In genomic region chr7:81548864-81549263, GRCm38 (mm10) we compare ENCODE assay signal across 21 mouse cellular contexts. TPM values are rescaled to one million over a fixed set of nuclear protein-coding genes. Genes with fewer than 3 reads are reported as not detected.
DNase-seq lines count a peak whose midpoint lies in the region; ATAC-seq and TF ChIP-seq lines count a peak whose summit lies in the region.
"Had no signal": no experiment of that assay in that cellular context is flagged by ENCODE, and none has a peak within 500 bp of the region (broad histone marks: within the 10 kb centered on the region; RNA-seq: fewer than 3 reads in every experiment).

No protein-coding gene starts in this region.

- ATAC-seq in liver, embryonic 12.5 days, result 0 out of 2 replicates have a peak, but pooled peaks have one; percentile 15
- ATAC-seq in liver, embryonic 11.5 days (replicated peaks; ENCODE audit: low FRiP score), result no peak
- ATAC-seq in megakaryocyte progenitor cell, adult 5-6 weeks (replicated peaks; ENCODE audit: poor library complexity), result no peak
- ATAC-seq in megakaryocyte-erythroid progenitor cell, adult 5-6 weeks (replicated peaks; ENCODE audit: low FRiP score, low TSS enrichment, poor library complexity, severe bottlenecking), result no peak
- ATAC-seq: forebrain, embryonic 13.5 days had no signal

- TF ChIP-seq EP300 in CH12.LX (IDR thresholded peaks at IDR 0.05; ENCODE audit: low read length), result no peak

- dilution Hi-C loops in CH12.LX (cut with MboI; ENCODE audit: extremely low pct_ligation_motif_present, extremely low pct_unique_long_range_greater_than_20kb, low sequenced_read_pairs), result no loop called here

- H3K9ac ChIP-seq in liver, embryonic 12.5 days, result no peak overlapping the region
- H3K9ac ChIP-seq in liver, embryonic 11.5 days (ENCODE audit: low read depth, low read length), result no peak overlapping the region
- no peak overlapping the region for H3K9ac ChIP-seq in CH12.LX (ENCODE audit: insufficient read depth, low read depth)
- H3K9ac ChIP-seq: forebrain, embryonic 13.5 days; limb, embryonic 12.5 days had no signal

- no peaks in the 10 kb centered on the region for H3K79me2 ChIP-seq in CH12.LX (replicated peaks; ENCODE audit: control insufficient read depth, extremely low read depth, insufficient read depth, poor library complexity, severe bottlenecking)

- TF ChIP-seq CTCF in CH12.LX (conservative IDR thresholded peaks at IDR 0.05 in 1 of 2, IDR thresholded peaks at IDR 0.05 in 1 of 2; ENCODE audit: low read depth in 2 of 2, low read length in 2 of 2), result no peak

- no peak for TF ChIP-seq POLR2A in CH12.LX (IDR thresholded peaks at IDR 0.05; ENCODE audit: low read depth, low read length)

- H3K27me3 ChIP-seq in liver, embryonic 12.5 days (replicated peaks), result no peaks in the 10 kb centered on the region
- no peaks in the 10 kb centered on the region for H3K27me3 ChIP-seq in liver, embryonic 11.5 days (replicated peaks; ENCODE audit: control insufficient read depth, insufficient read depth, low read length)
- no peaks in the 10 kb centered on the region for H3K27me3 ChIP-seq in CH12.LX (replicated peaks)
- H3K27me3 ChIP-seq: forebrain, embryonic 13.5 days; limb, embryonic 12.5 days had no signal

- no peak overlapping the region for H3K4me3 ChIP-seq in liver, embryonic 12.5 days
- H3K4me3 ChIP-seq in liver, embryonic 11.5 days (ENCODE audit: low read depth, low read length), result no peak overlapping the region
- peak overlapping the region in 1 of 3 experiments; percentile 43 for H3K4me3 ChIP-seq in CH12.LX (replicated peaks in 1 of 3; ENCODE audit: low read depth in 2 of 3, low read length in 2 of 3, poor library complexity in 1 of 3)
- H3K4me3 ChIP-seq: forebrain, embryonic 13.5 days; left cerebral cortex, adult 2 months; limb, embryonic 12.5 days had no signal

- H3K4me1 ChIP-seq in liver, embryonic 12.5 days, result 0 out of 2 replicates have a peak, but pooled peaks cover 5% of the 10 kb centered on the region
- no peaks in the 10 kb centered on the region for H3K4me1 ChIP-seq in liver, embryonic 11.5 days (replicated peaks; ENCODE audit: control insufficient read depth, insufficient read depth, low read length)
- peaks cover 6 to 8% of the 10 kb centered on the region in 2 experiments; a peak in 3 of 4 replicates for H3K4me1 ChIP-seq in CH12.LX (ENCODE audit: control insufficient read depth in 1 of 2, insufficient read depth in 2 of 2)
- H3K4me1 ChIP-seq: forebrain, embryonic 13.5 days; limb, embryonic 12.5 days had no signal

- H3K27ac ChIP-seq in liver, embryonic 12.5 days, result no peak overlapping the region
- no peak overlapping the region for H3K27ac ChIP-seq in liver, embryonic 11.5 days (ENCODE audit: low read depth, low read length)
- H3K27ac ChIP-seq in CH12.LX (ENCODE audit: insufficient read depth, low read depth), result no peak overlapping the region
- H3K27ac ChIP-seq: forebrain, embryonic 13.5 days; left cerebral cortex, adult 2 months; limb, embryonic 12.5 days had no signal

- no peak for DNase-seq in liver, embryonic 11.5 days (ENCODE audit: low spot score)
- peak; percentile 46 for DNase-seq in CD4-positive, CD25-positive, alpha-beta regulatory T cell, adult 2 months (ENCODE audit: low read depth, low spot score)
- no peak for DNase-seq in CH12.LX (ENCODE audit: extremely low read depth)
- peak; percentile 33 for DNase-seq in naive thymus-derived CD4-positive, alpha-beta T cell, adult 2 months (ENCODE audit: low read depth)
- DNase-seq: adrenal gland, adult 2 months; cerebellum, adult 2 months; heart, adult 11 months; kidney, adult 8-10 months; lung, adult 2 months had no signal

- in situ Hi-C loops in CH12.LX (cut with MboI; ENCODE audit: low pct_ligation_motif_present, low pct_unique_long_range_greater_than_20kb, low sequenced_read_pairs), result no loop called here

- H3K36me3 ChIP-seq in liver, embryonic 12.5 days, result no peaks in the 10 kb centered on the region
- no peaks in the 10 kb centered on the region for H3K36me3 ChIP-seq in liver, embryonic 11.5 days (ENCODE audit: control insufficient read depth, insufficient read depth, low read length)
- H3K36me3 ChIP-seq in CH12.LX (replicated peaks in 1 of 2; ENCODE audit: control insufficient read depth in 1 of 2, insufficient read depth in 1 of 2, low read length in 1 of 2), result no peaks in the 10 kb centered on the region
- H3K36me3 ChIP-seq: limb, embryonic 12.5 days had no signal

- 55% methylated on average over 11 of the region's 11 CpGs for WGBS in liver, embryonic 12.5 days (ENCODE audit: insufficient replicate concordance)
- WGBS in liver, embryonic 11.5 days, result 70% methylated on average over 11 of the region's 11 CpGs

- no peaks in the 10 kb centered on the region for H3K9me3 ChIP-seq in liver, embryonic 12.5 days (replicated peaks)
- H3K9me3 ChIP-seq in liver, embryonic 11.5 days (ENCODE audit: control insufficient read depth, low read length), result no peaks in the 10 kb centered on the region
- H3K9me3 ChIP-seq in CH12.LX (replicated peaks; ENCODE audit: low read length), result no peaks in the 10 kb centered on the region
- H3K9me3 ChIP-seq: forebrain, embryonic 13.5 days; limb, embryonic 12.5 days had no signal

- H3K4me2 ChIP-seq in liver, embryonic 12.5 days, result no peak overlapping the region
- H3K4me2 ChIP-seq in liver, embryonic 11.5 days, result no peak overlapping the region
- peak overlapping the region; percentile 17; the same call in 1 of the 2 replicates for H3K4me2 ChIP-seq in CH12.LX (ENCODE audit: insufficient read depth, low read depth, poor library complexity, severe bottlenecking)
- H3K4me2 ChIP-seq: forebrain, embryonic 13.5 days; limb, embryonic 12.5 days had no signal

- TF ChIP-seq RAD21 in CH12.LX (IDR thresholded peaks at IDR 0.05; ENCODE audit: low read depth, low read length), result no peak

TF ChIP-seq in CH12.LX, 34 proteins besides CTCF, POLR2A, EP300 and RAD21:
- TF ChIP-seq ELF1 (IDR thresholded peaks at IDR 0.05; ENCODE audit: low read depth, low read length) (peak; percentile 76), POLR2AphosphoS2 (IDR thresholded peaks at IDR 0.05; ENCODE audit: low read depth, low read length) (no peak)

RNA-seq across cellular contexts. Expression of gene Fsd2, which starts 17.9 kb away (rescaled TPM):
- 0.05 and 0.06 TPM in 2 replicates for polyA plus RNA-seq in liver, embryonic 12.5 days (2016; fragmentation: Nextera tagmentation; extraction: Ambion mirVana)
- polyA plus RNA-seq in liver, embryonic 11.5 days (2014; fragmentation: Nextera tagmentation; extraction: Ambion mirVana), result 0.19 and 0.21 TPM in 2 replicates
- 1.2 and 1.6 TPM in 2 replicates for total RNA-seq in CH12.LX (2012; rRNA removed)
- total RNA-seq in CH12.LX (2014; rRNA removed), result 0.18 and 0.26 TPM in 2 replicates
- polyA plus RNA-seq in CH12.LX (2012; ENCODE audit: insufficient read length, low read depth), result 0.54 and 0.56 TPM in 2 replicates
- total RNA-seq in megakaryocyte progenitor cell, adult 5-6 weeks (2015), result 0.17 TPM in 1 of 2 replicates, not detected in the other
- 0.04 and 0.27 TPM in 2 replicates for total RNA-seq in megakaryocyte progenitor cell, adult 5-6 weeks (2017)
- not detected in 2 replicates for total RNA-seq in megakaryocyte-erythroid progenitor cell, adult 5-6 weeks (2014; fragmentation: Nextera tagmentation)
- total RNA-seq in megakaryocyte-erythroid progenitor cell, adult 5-6 weeks (2017), result 0.19 TPM in 1 of 2 replicates, not detected in the other
- total RNA-seq: common myeloid progenitor, adult 5-6 weeks had no signal

RNA-seq across cellular contexts. Expression of gene Whamm, which starts 22.2 kb away (rescaled TPM):
- polyA plus RNA-seq in liver, embryonic 12.5 days (2016; fragmentation: Nextera tagmentation; extraction: Ambion mirVana), result 8.2 and 9.6 TPM in 2 replicates
- polyA plus RNA-seq in liver, embryonic 11.5 days (2014; fragmentation: Nextera tagmentation; extraction: Ambion mirVana), result 10.5 and 11.6 TPM in 2 replicates
- total RNA-seq in CH12.LX (2012; rRNA removed) (9.7 and 13.3 TPM in 2 replicates), CH12.LX (2014; rRNA removed) (5.2 and 5.4 TPM in 2 replicates)
- 11.2 and 13.3 TPM in 2 replicates for polyA plus RNA-seq in CH12.LX (2012; ENCODE audit: insufficient read length, low read depth)
- total RNA-seq in megakaryocyte progenitor cell, adult 5-6 weeks (2015), result 12.3 and 13.4 TPM in 2 replicates
- total RNA-seq in megakaryocyte progenitor cell, adult 5-6 weeks (2017), result 17.5 and 18.6 TPM in 2 replicates
- 13.5 and 21.5 TPM in 2 replicates for total RNA-seq in megakaryocyte-erythroid progenitor cell, adult 5-6 weeks (2014; fragmentation: Nextera tagmentation)
- 17.7 and 33.8 TPM in 2 replicates for total RNA-seq in megakaryocyte-erythroid progenitor cell, adult 5-6 weeks (2017)

RNA-seq across cellular contexts. Expression of gene BC048679, which starts 50.8 kb away (rescaled TPM):
- polyA plus RNA-seq in liver, embryonic 12.5 days (2016; fragmentation: Nextera tagmentation; extraction: Ambion mirVana), result not detected in 2 replicates
- not detected in 2 replicates for polyA plus RNA-seq in liver, embryonic 11.5 days (2014; fragmentation: Nextera tagmentation; extraction: Ambion mirVana)
- total RNA-seq in CH12.LX (2012; rRNA removed) (not detected in 2 replicates), CH12.LX (2014; rRNA removed) (not detected in 2 replicates)
- not detected in 2 replicates for polyA plus RNA-seq in CH12.LX (2012; ENCODE audit: insufficient read length, low read depth)
- total RNA-seq in megakaryocyte progenitor cell, adult 5-6 weeks (2015), result not detected in 2 replicates
- not detected in 2 replicates for total RNA-seq in megakaryocyte progenitor cell, adult 5-6 weeks (2017)
- total RNA-seq in megakaryocyte-erythroid progenitor cell, adult 5-6 weeks (2014; fragmentation: Nextera tagmentation), result not detected in 2 replicates
- not detected in 2 replicates for total RNA-seq in megakaryocyte-erythroid progenitor cell, adult 5-6 weeks (2017)
- total RNA-seq: adrenal gland, adult 2 months; common myeloid progenitor, adult 5-6 weeks; left cerebral cortex, adult 2 months; monocyte, adult 5-6 weeks had no signal
- polyA plus RNA-seq: adrenal gland, adult 2 months; cerebellum, adult 2 months; embryonic facial prominence, embryonic 14.5 days; forebrain, embryonic 13.5 days; heart, embryonic 14.5 days; hindbrain, embryonic 11.5 days; limb, embryonic 12.5 days; lung, adult 2 months; neural tube, embryonic 14.5 days had no signal

RNA-seq across cellular contexts. Expression of gene Ap3b2, which starts 55.1 kb away (rescaled TPM):
- polyA plus RNA-seq in liver, embryonic 12.5 days (2016; fragmentation: Nextera tagmentation; extraction: Ambion mirVana), result 0.13 and 0.35 TPM in 2 replicates
- 0.40 and 1.1 TPM in 2 replicates for polyA plus RNA-seq in liver, embryonic 11.5 days (2014; fragmentation: Nextera tagmentation; extraction: Ambion mirVana)
- total RNA-seq in CH12.LX (2012; rRNA removed) (not detected in 2 replicates), CH12.LX (2014; rRNA removed) (not detected in 2 replicates)
- polyA plus RNA-seq in CH12.LX (2012; ENCODE audit: insufficient read length, low read depth), result not detected in 2 replicates
- total RNA-seq in megakaryocyte progenitor cell, adult 5-6 weeks (2015), result not detected in 2 replicates
- not detected in 2 replicates for total RNA-seq in megakaryocyte progenitor cell, adult 5-6 weeks (2017)
- not detected in 2 replicates for total RNA-seq in megakaryocyte-erythroid progenitor cell, adult 5-6 weeks (2014; fragmentation: Nextera tagmentation)
- total RNA-seq in megakaryocyte-erythroid progenitor cell, adult 5-6 weeks (2017), result not detected in 2 replicates
- total RNA-seq: monocyte, adult 5-6 weeks had no signal

Comparison
In these comparisons a context has a peak if more than half of its experiments do, and no peak if none do; other contexts are left out.
1. DNase-seq: peak in CD4-positive, CD25-positive, alpha-beta regulatory T cell, adult 2 months (single experiment) and naive thymus-derived CD4-positive, alpha-beta T cell, adult 2 months (single experiment); none in liver, embryonic 11.5 days (single experiment) and CH12.LX (single experiment).